Mouse (Mus musculus) embryo, embryonic 11 days (tissue): Measurements from ENCODE around the gene Kcnj4.
"Not testable (repeated sequence)": the region's sequence is repeated elsewhere in the genome, so short reads cannot be mapped to it uniquely, and the experiment has no call there.

Experiments used
- DNase-seq: peaks from one replicate; pipeline ENCODE4 v3.0.0-alpha.2; 2015

Gene Kcnj4

DNA sequence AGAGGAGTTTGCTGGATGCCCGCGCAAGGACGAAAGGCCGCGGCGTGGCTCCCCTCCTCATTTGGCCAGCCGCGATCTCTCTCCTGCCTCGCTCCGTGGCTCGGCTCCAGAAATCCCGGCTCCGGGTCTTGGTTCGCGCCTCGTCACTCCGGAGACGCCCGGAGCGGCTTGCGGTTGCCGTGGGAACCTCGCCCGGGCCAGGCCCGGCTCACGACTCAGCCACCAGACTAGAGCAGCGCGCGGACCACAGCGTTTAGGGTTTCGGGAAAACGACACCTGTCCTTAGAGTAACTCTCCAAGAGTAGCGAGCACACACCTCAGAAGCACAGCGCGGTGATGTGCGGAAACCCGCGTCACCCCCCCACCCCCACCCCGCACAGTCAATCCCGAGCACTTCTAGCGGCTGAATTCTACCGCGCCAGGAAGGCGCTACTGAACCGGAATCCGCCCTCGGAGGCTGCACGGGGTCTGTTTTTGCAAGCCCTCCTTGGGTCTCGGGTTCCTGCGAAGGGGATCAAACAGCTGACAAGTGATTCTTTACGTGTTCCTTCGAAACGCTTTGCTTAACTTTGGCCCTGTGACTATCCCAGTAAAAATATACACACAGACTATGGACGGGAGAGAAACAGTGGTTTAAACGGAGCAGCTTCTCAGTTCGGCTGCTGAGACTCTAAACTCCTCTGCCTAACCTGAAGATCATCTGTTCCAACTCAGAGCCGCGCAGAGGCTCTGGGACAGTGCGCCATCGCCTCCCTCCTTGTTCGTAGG lies 6.7 kb upstream of the Kcnj4 start:
- peak; percentile 94 for DNase-seq

GRCm38 (mm10) chr15:79510425-79510824 lies 5.4 kb upstream of the Kcnj4 start:
- no peak for DNase-seq

DNA sequence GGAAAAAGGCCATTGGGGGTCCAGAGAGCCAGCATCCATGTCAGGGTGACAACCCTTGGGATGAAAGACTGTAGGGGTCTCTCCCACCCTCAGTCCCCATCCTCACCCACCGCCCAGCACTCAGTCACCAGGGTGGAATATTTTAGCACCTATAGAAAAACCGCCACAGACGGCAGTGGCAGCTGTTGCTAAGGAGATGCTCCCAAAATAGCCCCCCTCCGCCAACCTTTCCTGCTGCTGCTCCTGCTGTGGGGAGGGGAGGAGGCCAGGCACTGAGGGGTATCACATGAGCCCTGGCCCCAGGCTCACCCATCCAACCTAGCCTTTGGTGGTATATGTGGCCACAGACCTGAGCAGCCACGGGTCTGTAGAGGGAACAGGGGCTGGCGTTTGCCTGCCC lies 5.0 kb upstream of the Kcnj4 start:
- DNase-seq: no peak

GRCm38 (mm10) chr15:79507055-79507828 lies 2.2 kb upstream of the Kcnj4 start:
- no peak for DNase-seq

GRCm38 (mm10) chr15:79506460-79506859 lies 1.4 kb upstream of the Kcnj4 start:
- DNase-seq: no peak

GRCm38 (mm10) chr15:79505616-79506283 lies 709 bp upstream of the Kcnj4 start:
- DNase-seq: peak; percentile 86

DNA sequence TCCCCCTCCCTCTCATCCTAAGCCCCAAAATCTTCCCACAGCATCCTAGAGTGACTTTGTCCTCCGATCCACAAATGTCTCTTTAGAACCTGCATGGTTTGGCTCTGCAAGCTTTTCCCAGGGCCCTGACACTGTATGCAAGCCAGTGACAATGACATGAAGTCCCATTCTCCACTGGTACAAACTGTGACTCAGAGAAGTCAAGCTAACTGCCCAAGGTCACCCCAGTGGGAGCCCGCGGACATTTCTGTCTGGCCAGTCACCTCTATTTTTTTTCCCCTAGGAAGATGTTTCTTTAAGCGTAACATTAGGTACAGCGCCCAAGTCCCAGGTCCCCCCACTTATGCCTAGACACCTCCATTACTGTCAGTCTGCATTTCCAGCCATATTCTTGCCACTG lies 1.6 kb downstream of the Kcnj4 start:
- no peak for DNase-seq

GRCm38 (mm10) chr15:79502891-79503341 lies 2.1 kb downstream of the Kcnj4 start:
- no peak for DNase-seq

DNA sequence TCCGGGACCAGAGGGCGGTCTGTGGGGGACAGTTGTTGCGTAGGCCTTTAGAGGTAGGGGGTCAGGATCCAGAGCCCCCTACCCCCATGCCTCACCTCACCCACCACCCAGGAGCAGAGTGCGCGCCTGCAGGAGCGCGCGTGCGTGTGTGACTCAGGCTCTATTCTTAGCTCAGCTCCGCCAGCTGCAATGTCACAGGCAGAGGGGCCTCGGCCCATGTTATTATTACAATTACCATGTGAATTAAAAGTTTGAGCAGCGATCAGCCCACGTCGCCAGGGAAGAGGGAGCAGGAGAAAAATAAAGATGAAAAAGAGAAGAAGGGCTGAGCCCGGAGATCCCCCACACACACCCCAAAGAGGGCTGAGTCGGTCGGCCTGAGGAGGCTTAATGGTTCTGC lies 4.9 kb downstream of the Kcnj4 start:
- DNase-seq: no peak

- peak; percentile 12 for DNase-seq
Measured at GRCm38 (mm10) chr15:79493527-79493926, 11.5 kb downstream of the Kcnj4 start.

DNA sequence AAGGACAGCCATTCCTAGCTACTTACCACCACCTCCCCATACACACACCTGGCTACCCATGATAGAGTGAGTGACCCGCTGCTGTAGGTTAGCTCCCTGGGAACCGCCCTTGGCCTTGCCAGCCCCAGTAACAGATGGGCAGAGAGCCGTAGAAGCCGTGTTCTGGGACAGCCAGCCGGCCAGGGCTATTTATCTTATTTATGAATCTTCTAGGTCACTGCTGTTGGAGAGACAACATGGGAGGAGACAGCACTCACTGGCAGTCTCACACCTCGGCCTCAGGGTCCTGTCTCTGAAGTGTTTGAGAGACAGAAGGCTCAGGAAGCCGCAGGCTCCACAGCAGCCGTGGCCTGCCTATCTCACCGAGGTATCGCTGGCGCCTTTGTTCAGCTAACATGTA lies 15.6 kb downstream of the Kcnj4 start:
- DNase-seq: no peak

DNA sequence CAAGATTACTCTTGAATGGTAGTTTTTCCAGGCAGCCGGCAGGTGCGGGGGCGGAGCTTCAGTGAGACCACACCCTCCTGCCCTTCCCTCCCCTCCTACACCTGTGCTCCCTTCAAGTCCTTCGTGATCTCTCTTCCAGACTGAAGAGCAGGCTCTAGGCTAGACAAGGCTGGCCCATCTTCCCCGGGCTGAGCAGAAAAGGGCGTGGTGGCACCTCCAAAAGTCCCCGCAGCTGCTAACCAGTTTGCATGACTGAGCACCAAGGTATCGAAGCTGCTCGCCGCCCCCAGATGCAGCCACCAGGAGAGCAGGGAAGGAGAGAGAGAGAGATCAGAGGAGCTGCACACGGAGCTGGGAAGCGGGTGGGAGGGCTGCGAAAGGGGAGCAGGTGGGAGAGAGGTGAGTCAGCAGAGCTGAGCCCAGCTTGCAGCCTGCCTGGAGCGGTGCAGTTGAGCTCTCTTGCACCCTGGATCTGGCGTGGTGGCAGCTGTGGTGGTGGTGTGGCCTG lies 23.8 kb downstream of the Kcnj4 start:
- no peak for DNase-seq

DNA sequence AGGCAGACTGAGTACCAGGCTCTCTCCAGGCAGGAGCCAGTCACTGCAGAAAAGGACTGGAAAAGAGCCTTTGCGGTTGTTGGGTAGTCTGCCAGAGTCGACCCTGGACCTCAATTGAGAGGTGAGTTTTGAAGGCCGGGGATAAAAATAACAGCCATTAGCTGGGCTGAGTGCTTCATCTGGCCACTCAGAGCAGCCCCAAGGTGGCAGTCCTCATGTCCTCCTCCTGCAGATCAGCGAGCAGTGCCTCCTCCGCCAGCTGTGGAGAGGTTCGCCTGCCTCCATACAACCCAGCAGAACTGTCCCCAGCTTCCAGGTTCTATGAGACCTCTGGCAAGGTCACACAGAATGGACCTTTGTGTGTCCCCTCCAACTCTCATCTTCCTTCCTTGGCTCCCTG lies 27.8 kb downstream of the Kcnj4 start:
- DNase-seq: no peak

DNA sequence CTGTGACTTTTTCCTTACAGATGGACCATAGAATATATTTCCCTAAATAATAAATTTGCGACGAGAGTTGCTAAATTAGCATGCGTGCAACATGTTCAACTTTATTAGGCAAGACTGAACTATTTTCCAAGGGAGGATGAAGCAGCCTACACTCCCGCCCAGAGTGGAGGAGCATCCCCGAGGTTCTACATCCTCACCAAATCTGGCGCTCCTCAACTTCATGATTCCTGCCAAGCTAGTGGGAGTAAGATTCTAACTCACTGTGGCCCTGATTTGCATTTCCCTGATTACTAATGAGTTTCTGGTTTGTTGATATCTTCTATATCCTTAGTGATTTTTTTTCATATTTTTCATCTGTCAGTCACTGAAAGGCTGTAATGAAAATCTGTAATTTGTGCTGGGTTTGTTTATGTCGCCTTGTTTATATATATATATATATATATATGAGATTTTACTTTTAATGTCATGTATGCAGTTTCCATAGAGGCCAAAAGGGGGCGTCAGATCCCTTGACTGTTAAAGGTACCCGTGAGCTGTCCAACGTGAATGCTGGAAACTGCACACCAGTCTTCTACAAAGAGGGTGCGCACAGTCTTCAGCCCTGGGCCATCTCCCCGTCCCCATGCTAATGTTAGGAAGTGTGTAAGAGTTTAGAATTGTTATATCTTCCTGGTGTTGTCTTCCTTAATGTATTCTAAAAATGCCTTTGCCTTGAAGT lies 31.2 kb downstream of the Kcnj4 start:
- DNase-seq: no peak

- DNase-seq: no peak
Measured at GRCm38 (mm10) chr15:79473042-79473441, 32.0 kb downstream of the Kcnj4 start.

GRCm38 (mm10) chr15:79471095-79471494 lies 33.9 kb downstream of the Kcnj4 start:
- DNase-seq: no peak

DNA sequence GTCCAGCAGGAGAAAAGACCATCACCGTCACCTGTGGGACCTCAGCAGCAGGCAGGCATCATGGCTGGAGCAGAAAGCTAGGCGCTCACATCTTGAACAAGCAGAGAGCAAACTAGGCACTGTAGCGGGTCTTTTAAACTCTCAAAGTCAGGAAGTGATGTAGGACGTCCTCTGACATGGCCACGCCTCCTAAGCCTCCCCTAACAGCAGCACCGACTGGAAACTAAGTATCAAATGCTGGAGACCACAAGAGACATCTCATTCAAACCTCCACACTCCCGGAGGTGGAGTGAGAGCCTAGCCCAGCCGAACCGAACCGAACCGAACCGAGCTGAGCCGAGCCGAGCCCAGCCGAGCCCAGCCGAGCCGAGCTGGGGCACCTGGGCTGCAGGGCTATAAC lies 34.5 kb downstream of the Kcnj4 start:
- peak; percentile 46 for DNase-seq

- DNase-seq: no peak
Measured at GRCm38 (mm10) chr15:79469577-79469976, 35.5 kb downstream of the Kcnj4 start.

- DNase-seq: peak; percentile 89
Measured at GRCm38 (mm10) chr15:79466601-79467286, 38.3 kb downstream of the Kcnj4 start.

GRCm38 (mm10) chr15:79456546-79456945 lies 48.5 kb downstream of the Kcnj4 start:
- DNase-seq: no peak

DNA sequence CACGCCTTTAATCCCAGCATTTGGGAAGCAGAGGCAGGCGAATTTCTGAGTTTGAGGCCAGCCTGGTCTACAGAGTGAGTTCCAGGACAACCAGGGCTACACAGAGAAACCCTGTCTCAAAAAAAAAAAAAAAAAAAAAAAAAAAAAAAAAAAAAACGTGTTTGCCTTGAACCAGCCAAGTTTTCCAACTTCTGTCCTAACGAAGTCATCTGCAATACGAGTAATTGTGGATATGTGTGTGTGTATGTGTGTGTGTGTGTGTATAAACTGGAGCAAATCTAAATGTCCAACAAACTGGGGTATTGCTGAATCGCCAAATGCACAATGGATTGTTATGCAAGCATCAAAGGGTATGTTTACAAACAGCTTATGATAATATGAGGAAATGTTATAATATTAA lies 48.9 kb downstream of the Kcnj4 start:
- not testable (repeated sequence) for DNase-seq
